Mouse (Mus musculus): ENCODE results near the gene AI837181. TPM values are rescaled to one million over a fixed set of nuclear protein-coding genes. Genes with fewer than 3 reads are reported as not detected.

AI837181 gene
- 0.76 TPM for polyA plus RNA-seq (2014; fragmentation: Illumina TruSeq; extraction: RNeasy Lipid Tissue Mini Kit (QIAGEN cat#74804); ENCODE audit: low read depth, low replicate concordance)

DNA sequence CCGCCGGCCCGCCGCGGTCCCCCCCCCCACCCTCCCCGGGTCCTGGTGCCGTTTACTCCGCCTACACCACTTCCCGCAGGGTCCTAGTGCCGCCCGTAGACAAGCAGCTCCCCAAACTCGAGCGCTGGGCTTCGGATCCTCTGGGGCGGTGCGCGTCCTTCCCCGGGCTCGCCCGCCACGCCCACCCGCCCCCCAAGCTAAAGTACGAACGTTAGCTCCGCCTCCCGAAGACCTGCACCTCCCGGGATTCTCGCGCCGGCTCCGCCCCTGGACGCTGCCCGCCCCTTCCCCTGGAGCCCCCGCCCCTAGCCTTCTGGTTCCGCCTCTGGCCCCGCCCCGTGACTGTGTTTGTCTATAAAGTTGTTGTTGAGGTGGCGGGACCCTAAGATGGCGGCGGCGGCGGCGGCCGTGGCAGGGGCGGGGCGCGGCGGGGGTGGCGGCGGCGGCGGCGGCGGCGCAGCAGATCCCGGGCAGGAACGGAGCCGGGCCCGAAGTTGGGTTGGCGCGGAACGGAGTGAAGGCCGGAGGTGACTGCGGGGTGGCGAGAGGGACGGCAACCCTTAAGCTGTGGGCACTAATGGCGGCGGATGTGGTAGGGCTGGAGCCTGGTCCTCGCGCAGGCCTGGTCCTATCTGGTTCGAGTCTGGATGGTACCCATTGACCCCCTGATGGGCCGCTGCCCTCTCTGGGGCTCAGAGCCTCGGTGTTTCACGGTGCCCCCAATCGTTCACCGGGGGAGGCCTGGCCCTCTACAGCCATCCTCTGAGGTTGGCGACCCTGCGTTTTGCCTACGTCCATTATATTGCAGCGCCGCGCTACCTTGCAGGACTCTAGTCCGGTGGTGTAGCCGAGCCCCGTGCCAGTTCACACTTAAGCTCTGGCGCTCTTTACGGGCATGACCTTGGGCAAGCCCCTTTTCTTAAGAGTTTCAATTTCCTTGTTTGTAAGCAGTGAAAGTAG is at the start of gene AI837181, which contains the start of gene Drap1:
Gene AI837181 (plus strand): TSS at position 363 of the 960 bp plus-strand sequence.
Gene Drap1 (minus strand): TSS at position 198 of the 960 bp plus-strand sequence.

DNA sequence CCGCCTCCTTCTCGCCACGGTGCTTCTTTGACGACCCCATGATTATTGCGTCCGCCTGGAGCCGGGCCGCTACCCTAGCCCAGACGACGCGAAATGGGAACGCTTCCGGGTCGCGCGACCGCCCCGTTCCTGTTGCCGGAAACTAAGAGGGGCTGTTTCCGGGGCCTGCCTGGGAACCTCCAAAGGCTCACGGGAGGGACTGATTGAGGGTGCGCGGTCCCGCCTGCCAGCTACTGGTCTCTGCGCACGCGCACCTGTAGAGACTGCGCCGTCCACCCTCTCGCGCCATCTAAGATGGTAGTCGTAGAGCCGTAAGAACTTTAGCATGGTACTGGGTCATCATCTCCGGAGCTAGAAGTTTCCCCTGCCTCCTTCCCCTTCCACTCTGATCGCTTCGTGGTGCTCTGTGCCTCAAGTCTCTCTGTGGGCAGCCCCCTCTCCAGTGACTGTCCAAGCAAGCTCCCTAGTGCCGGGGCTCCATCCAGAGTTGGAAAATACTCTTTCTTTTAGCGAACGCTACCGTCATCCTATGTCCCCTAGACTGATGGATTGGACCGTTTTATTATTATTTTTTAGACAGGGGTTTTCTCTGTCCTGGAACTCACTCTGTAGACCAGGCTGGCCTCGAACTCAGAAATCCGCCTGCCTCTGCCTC is 36.2 kb upstream of the AI837181 start, which contains the start of gene Sart1:
Gene Sart1 (minus strand): TSS at position 116 of the 655 bp plus-strand sequence.

DNA sequence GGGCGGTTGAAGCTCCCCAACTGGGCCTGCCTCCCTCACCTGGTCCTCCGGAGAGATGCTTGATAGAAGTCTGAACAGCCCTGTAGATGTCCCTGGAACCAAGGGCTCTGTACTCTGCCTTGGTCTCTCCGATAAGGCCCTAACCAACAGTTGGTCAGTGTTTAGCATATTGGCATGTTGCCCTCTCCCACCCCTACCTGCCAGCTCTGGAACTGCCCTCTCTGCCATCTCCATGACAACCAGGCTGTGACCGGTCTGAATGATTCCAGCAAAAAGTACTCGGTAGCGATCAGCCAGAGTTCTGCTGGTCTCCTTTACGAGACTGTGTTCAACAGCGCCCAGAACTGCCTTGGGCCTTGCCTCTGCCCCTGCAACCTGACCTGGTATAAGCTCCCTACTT is 22.7 kb upstream of the AI837181 start, which contains the start of gene Tsga10ip:
Gene Tsga10ip (minus strand): TSS at position 234 of the 400 bp plus-strand sequence.

DNA sequence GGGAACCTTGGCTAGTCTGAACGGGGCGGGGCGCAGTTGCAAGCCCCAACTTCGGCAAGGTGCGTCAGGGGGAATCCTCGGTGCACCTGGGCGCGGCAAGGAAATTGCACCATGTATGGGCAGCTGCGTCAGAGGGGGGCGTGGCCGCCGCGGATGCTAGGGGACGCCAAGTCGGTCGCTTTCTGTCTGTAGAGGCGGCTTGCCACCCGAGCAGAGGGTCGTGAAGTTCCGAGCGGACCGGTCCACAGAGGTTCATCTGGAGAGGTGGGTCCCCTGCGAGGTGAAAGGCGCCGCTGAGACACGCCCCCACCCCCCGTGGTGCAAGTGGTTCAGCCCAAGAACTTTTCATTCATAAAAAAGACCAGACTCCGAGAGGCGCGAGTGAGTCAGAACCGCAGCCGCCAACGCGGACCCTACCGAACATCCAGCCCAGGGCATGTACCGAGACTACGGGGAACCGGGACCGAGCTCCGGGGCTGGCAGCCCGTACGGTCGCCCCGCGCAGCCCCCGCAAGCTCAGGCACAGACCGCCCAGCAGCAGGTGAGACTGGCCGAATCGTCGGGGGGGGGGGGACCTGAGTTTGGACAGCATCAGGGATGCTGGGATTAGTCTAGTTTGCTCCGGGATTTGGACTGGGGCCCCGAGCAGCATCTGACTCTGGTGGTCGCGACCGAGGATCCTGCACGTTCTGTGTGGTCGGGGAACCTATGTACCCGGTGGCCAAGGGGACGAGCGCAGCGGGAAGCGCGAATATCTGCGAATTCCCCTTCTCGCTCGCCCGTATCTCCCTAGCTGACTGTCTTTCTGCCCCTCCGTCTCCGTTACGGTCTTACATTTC is 22.8 kb downstream of the AI837181 start, which contains the start of gene Fosl1:
Gene Fosl1 (plus strand): TSS at position 33 of the 839 bp plus-strand sequence.

GRCm38 (mm10) chr19:5457746-5458442 is 33.0 kb downstream of the AI837181 start, which contains the start of gene Ccdc85b:
Ccdc85b (minus strand) TSS chr19:5457894.

DNA sequence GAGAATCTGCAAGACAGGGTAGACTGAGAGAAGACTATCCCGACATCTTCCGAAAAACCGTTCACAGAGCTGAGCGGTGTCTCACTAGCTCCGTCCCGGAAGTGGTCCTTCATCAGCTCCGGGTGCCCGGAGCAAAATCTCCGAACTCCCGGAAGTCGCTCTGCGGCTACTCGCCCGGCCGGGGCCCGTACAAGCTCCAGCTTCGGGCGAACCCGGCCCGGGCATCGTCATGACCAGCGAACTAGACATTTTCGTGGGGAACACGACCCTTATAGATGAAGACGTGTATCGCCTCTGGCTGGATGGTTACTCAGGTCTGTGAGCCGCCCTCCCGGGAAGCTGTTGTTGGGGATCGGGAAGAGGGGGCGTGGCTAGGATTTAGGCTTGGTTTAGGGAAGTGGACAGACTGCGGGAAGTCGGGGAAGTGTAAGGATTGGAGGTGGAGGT is 35.5 kb downstream of the AI837181 start, which contains the start of gene Fibp:
Gene Fibp (plus strand): TSS at position 151 of the 447 bp plus-strand sequence.

GRCm38 (mm10) chr19:5468374-5468773 is 43.4 kb downstream of the AI837181 start, which contains the start of gene Ctsw:
Ctsw (minus strand) TSS chr19:5468507.

DNA sequence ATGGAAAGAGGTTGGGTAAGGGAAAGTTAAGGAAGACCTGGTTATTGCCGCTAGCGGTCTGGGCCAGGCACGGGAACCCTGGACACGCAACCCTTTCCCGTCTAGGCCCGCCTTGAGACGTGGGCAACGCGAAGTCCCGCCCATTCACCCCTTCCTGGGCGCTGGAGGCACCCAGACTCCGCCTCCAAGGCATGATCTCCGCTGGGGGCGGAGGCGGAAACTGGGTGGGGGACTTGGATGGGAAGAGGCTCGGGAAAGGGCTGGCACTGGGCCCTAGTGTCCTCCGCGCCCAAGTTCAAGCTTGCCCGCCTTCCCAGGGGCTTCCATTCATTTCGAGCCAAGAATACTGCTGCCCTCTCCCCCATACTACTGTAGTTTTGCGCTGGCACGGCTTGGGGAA is 48.8 kb downstream of the AI837181 start, which contains the start of gene Efemp2:
Gene Efemp2 (plus strand): TSS at position 235 of the 400 bp plus-strand sequence.

Other genes starting within 250 kb of the AI837181 start
- gene Pacs1, start 152.0 kb upstream of the AI837181 start, polyA plus RNA-seq (2014; fragmentation: Illumina TruSeq; extraction: RNeasy Lipid Tissue Mini Kit (QIAGEN cat#74804); ENCODE audit: low read depth, low replicate concordance), result 44.3 TPM
- 42.7 TPM for gene Sf3b2, start 129.7 kb upstream of the AI837181 start, polyA plus RNA-seq (2014; fragmentation: Illumina TruSeq; extraction: RNeasy Lipid Tissue Mini Kit (QIAGEN cat#74804); ENCODE audit: low read depth, low replicate concordance)
- gene Gal3st3, start 126.8 kb upstream of the AI837181 start, polyA plus RNA-seq (2014; fragmentation: Illumina TruSeq; extraction: RNeasy Lipid Tissue Mini Kit (QIAGEN cat#74804); ENCODE audit: low read depth, low replicate concordance), result 0.18 TPM
- 41.2 TPM for gene Catsper1, start 89.4 kb upstream of the AI837181 start, polyA plus RNA-seq (2014; fragmentation: Illumina TruSeq; extraction: RNeasy Lipid Tissue Mini Kit (QIAGEN cat#74804); ENCODE audit: low read depth, low replicate concordance)
- gene Cst6, start 75.6 kb upstream of the AI837181 start, polyA plus RNA-seq (2014; fragmentation: Illumina TruSeq; extraction: RNeasy Lipid Tissue Mini Kit (QIAGEN cat#74804); ENCODE audit: low read depth, low replicate concordance), result not detected
- 13.1 TPM for gene Eif1ad, start 58.4 kb upstream of the AI837181 start, polyA plus RNA-seq (2014; fragmentation: Illumina TruSeq; extraction: RNeasy Lipid Tissue Mini Kit (QIAGEN cat#74804); ENCODE audit: low read depth, low replicate concordance)
- 12.7 TPM for gene Banf1, start 58.0 kb upstream of the AI837181 start, polyA plus RNA-seq (2014; fragmentation: Illumina TruSeq; extraction: RNeasy Lipid Tissue Mini Kit (QIAGEN cat#74804); ENCODE audit: low read depth, low replicate concordance)
- 2.7 TPM for gene Sart1, start 36.4 kb upstream of the AI837181 start, polyA plus RNA-seq (2014; fragmentation: Illumina TruSeq; extraction: RNeasy Lipid Tissue Mini Kit (QIAGEN cat#74804); ENCODE audit: low read depth, low replicate concordance)
- 27.1 TPM for gene Tsga10ip, start 22.6 kb upstream of the AI837181 start, polyA plus RNA-seq (2014; fragmentation: Illumina TruSeq; extraction: RNeasy Lipid Tissue Mini Kit (QIAGEN cat#74804); ENCODE audit: low read depth, low replicate concordance)
- gene Drap1, start 165 bp upstream of the AI837181 start, polyA plus RNA-seq (2014; fragmentation: Illumina TruSeq; extraction: RNeasy Lipid Tissue Mini Kit (QIAGEN cat#74804); ENCODE audit: low read depth, low replicate concordance), result 20.5 TPM
- gene Fosl1, start 22.4 kb downstream of the AI837181 start, polyA plus RNA-seq (2014; fragmentation: Illumina TruSeq; extraction: RNeasy Lipid Tissue Mini Kit (QIAGEN cat#74804); ENCODE audit: low read depth, low replicate concordance), result 0.57 TPM
- 0.14 TPM for gene Ccdc85b, start 32.8 kb downstream of the AI837181 start, polyA plus RNA-seq (2014; fragmentation: Illumina TruSeq; extraction: RNeasy Lipid Tissue Mini Kit (QIAGEN cat#74804); ENCODE audit: low read depth, low replicate concordance)
- gene Fibp, start 35.5 kb downstream of the AI837181 start, polyA plus RNA-seq (2014; fragmentation: Illumina TruSeq; extraction: RNeasy Lipid Tissue Mini Kit (QIAGEN cat#74804); ENCODE audit: low read depth, low replicate concordance), result 5.3 TPM
- not detected for gene Ctsw, start 43.4 kb downstream of the AI837181 start, polyA plus RNA-seq (2014; fragmentation: Illumina TruSeq; extraction: RNeasy Lipid Tissue Mini Kit (QIAGEN cat#74804); ENCODE audit: low read depth, low replicate concordance)
- 0.52 TPM for gene Efemp2, start 48.8 kb downstream of the AI837181 start, polyA plus RNA-seq (2014; fragmentation: Illumina TruSeq; extraction: RNeasy Lipid Tissue Mini Kit (QIAGEN cat#74804); ENCODE audit: low read depth, low replicate concordance)
- 1.2 TPM for gene Mus81, start 63.3 kb downstream of the AI837181 start, polyA plus RNA-seq (2014; fragmentation: Illumina TruSeq; extraction: RNeasy Lipid Tissue Mini Kit (QIAGEN cat#74804); ENCODE audit: low read depth, low replicate concordance)
- gene Cfl1, start 65.3 kb downstream of the AI837181 start, polyA plus RNA-seq (2014; fragmentation: Illumina TruSeq; extraction: RNeasy Lipid Tissue Mini Kit (QIAGEN cat#74804); ENCODE audit: low read depth, low replicate concordance), result 118 TPM
- gene 1700020D05Rik, start 78.6 kb downstream of the AI837181 start, polyA plus RNA-seq (2014; fragmentation: Illumina TruSeq; extraction: RNeasy Lipid Tissue Mini Kit (QIAGEN cat#74804); ENCODE audit: low read depth, low replicate concordance), result 127 TPM
- gene Snx32, start 85.4 kb downstream of the AI837181 start, polyA plus RNA-seq (2014; fragmentation: Illumina TruSeq; extraction: RNeasy Lipid Tissue Mini Kit (QIAGEN cat#74804); ENCODE audit: low read depth, low replicate concordance), result 0.91 TPM
- gene Ovol1, start 135.5 kb downstream of the AI837181 start, polyA plus RNA-seq (2014; fragmentation: Illumina TruSeq; extraction: RNeasy Lipid Tissue Mini Kit (QIAGEN cat#74804); ENCODE audit: low read depth, low replicate concordance), result 1.9 TPM
- gene Ap5b1, start 142.9 kb downstream of the AI837181 start, polyA plus RNA-seq (2014; fragmentation: Illumina TruSeq; extraction: RNeasy Lipid Tissue Mini Kit (QIAGEN cat#74804); ENCODE audit: low read depth, low replicate concordance), result not detected
- gene Rnaseh2c, start 176.7 kb downstream of the AI837181 start, polyA plus RNA-seq (2014; fragmentation: Illumina TruSeq; extraction: RNeasy Lipid Tissue Mini Kit (QIAGEN cat#74804); ENCODE audit: low read depth, low replicate concordance), result 0.25 TPM
- gene Kat5, start 185.1 kb downstream of the AI837181 start, polyA plus RNA-seq (2014; fragmentation: Illumina TruSeq; extraction: RNeasy Lipid Tissue Mini Kit (QIAGEN cat#74804); ENCODE audit: low read depth, low replicate concordance), result 52.9 TPM
- 1.1 TPM for gene Rela, start 212.3 kb downstream of the AI837181 start, polyA plus RNA-seq (2014; fragmentation: Illumina TruSeq; extraction: RNeasy Lipid Tissue Mini Kit (QIAGEN cat#74804); ENCODE audit: low read depth, low replicate concordance)
- 0.07 TPM for gene Sipa1, start 238.6 kb downstream of the AI837181 start, polyA plus RNA-seq (2014; fragmentation: Illumina TruSeq; extraction: RNeasy Lipid Tissue Mini Kit (QIAGEN cat#74804); ENCODE audit: low read depth, low replicate concordance)